Mouse (Mus musculus): ENCODE measurements at regions not wholly inside any gene's neighbourhood (a gene's known extent, or its start where the extent isn't known, plus 50 kb on each side); places are given as distances from the start of the nearest gene placed in this dataset.

DNA sequence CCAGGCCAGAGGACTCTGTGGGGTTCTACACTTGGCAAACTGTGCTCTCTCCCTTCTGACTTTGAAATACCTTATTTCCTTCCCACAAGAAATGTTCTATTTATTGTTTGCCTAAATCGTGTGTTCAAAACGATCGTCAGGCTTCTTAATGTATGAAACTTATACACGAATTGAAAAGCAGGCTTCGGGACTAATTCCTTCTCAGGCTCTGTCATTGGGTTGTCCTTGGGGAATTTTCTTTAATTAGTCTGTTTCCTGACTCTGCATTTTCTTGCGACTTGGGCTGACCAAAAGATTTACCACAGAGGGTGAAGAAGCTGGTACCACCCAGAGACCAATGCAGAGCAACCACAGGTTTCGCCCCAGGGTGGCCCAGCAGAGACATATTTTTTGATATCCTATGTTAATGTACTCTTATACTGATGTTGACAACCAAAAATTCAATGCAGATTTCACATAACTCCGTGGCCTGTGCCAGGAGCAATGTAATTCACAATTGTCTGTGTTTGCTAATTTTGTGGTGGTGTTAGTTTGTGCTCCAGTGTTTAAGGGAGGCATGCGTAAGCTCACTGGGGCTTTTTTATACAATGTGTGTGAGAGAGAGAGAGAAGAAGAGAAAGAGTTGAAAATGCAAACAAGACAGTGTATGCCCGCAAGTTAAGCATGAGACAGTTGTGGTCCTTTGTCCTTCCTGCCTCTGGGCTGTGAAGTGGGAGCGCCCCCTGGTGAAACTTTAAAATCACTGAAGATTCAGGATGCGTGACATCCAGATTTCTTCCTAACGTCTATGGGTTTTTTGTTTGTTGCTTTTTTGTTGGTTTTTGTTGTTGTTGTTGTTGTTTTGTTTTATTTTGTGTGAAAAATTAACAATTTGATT, 452.7 kb downstream of the Sox2 start:
- peak; percentile 80 for DNase-seq (ENCODE audit: low spot score)

DNA sequence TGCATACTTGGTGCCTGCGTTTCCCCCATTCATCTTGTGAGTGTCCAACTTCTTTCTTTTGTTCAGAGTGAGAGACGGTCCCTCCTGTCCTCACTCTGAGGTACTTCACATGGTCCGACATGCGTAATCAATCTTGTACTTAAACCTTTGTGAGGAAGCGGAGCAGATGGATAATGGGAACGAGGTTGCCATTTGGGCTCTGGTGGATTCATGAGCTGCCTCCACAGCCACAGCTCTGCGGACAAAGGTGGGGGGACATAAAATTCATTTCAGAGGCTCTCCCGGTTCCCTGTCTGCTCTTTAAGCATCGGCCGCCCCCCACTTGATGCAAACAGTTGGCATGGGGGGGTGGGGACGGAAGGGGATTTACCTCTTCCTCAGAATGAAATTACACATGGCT, 454.7 kb downstream of the Sox2 start:
- DNase-seq (ENCODE audit: low spot score) = no peak

DNA sequence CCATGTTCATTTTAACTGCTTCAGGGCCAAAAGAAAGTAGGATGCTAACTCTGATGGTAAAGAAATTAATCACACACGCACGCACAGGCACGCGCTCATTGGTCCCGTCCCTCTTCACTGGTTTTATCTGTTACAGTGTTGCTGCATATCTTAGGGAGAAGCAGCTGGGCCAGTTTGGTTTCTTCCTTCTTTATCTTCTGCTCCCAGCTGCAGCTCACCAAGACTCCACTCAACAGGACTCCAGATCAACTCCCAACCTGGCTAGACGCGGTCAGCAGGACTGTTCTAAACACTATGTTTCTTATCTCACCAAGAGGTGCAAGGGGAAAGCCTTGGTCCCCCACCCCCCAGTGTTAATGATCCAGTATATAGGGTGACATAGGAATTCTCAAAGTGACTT, 455.9 kb downstream of the Sox2 start:
- no peak for DNase-seq (ENCODE audit: low spot score)

DNA sequence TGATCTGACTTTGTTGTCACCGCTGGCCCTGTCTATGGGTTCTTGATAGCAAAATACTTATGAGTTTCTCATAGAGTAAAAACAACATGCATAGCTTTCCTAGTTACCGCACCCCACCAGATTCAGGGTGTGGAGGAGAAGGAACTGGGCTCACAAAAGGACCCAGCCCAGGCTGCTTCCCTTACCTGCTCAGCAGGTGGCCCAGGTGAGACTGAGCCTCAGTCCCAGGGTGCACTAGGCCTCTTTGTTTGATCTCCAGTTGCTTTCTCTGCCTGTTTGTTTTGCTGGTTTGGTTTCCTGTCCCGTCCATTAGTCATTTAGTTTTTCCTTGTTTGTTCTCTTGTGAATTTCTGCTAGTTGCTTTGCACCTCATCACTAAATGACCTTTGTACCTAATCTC, 483.3 kb downstream of the Sox2 start:
- DNase-seq (ENCODE audit: low spot score) = no peak

DNA sequence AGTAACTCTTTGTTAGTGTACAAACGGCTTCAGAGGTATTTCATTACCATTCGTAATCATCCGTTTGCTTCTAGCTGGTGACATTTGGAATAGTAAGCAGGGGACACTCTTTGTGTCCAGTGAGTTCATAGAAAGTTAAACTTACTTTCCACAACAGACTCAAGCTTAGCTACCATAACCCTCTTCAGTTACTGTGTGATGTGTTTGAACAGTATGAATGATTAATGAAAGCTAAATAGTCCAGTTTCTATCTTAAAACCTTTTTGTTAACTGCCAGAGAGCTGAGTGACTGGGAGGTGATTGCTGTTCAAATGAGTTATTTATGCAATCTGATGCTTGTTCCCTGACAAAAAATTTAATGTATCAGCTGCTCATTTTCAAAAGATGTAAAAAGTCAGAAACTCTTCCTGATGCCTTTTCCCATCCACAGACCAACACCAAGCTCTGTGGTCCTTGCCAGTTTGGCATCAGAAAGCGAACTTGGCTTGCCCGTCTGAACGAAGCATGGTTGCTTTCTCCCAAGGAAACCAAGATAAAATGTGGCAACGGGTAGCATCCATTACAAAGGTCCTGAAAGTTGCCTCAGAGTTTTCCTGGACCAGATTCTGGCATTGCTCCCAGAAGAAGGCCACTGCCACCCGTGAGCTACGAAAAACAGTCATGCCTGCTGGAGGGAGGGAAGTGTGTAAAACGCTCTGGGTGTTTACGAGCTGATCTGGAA, 491.5 kb downstream of the Sox2 start:
- peak; percentile 68 for DNase-seq (ENCODE audit: low spot score)

DNA sequence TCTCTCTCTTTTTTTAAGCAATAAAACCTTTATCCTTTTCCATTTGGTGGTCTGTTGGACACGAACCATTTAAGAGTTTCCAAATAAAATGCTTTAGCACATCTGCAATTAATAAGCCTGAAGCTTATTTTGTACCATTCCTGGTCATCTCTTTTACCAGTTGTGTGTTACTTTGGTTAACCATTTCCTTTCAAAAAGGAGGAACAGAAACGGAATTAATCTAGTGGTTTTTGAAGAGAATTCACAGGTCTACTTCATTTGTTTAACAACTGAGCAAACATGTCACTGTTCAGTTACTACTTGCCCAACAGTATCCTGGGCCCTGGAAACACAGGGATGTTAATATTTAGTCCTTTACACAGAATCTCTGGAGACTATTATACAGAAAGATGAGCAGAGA, 492.5 kb downstream of the Sox2 start:
- no peak for DNase-seq (ENCODE audit: low spot score)

DNA sequence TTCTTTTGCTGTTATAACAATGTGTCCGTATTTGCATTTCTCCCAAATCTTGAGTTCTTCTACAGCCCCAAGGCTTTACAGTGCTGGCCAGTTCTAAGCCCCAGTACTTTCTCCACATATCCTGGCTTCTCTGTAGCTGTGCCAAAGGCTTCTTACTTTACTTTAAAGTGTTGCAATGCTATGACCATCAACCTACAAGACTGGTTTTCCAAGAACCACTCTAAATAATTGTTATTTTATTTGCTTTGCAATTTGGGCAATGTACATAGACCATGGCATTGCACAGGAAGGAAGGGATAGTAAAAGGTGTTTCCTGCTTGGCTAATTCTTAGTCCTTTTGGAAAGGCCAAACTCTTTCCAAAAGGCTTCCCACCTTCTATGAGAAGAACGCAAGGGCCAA, 495.4 kb downstream of the Sox2 start:
- no peak for DNase-seq (ENCODE audit: low spot score)

DNA sequence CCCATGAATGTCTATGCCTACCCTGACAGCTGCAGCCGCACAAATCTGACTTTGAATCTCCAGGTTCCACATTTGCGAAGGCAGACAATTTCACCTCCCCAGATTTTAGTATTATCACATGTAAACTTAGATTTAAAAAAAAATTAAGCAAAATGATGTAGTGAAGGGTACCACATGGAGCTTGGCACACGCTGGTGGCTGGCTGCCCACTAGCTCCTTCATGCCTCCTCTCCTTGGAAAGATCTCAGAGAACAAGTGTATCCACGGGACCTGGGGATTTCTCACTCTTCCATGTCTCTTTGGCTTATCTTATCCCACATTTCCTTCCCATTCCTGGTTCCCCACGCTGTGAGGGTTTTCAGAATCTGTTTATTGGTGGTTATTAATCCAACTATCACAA, 496.5 kb downstream of the Sox2 start:
- no peak for DNase-seq (ENCODE audit: low spot score)

DNA sequence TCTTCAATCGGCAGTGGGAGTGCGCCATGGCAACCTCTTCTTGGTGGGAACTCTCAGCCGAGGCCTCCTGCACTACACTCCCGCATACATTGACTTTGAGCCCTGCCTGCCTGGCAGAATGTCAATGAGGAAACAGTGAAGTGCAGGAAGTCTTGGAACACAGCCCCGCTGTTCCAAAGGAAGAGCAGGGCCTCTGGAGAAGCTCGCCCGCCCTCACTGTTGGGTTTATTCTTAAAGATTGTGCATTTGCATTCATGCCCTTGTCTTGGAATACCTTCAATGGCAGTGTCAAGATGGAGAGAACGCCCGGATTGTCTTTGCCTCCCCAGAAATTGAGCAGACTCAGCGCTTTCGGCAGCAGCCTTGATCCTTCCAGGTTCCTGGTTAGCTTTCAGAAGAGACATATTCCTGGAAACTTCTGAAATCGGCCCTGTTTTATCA, 499.1 kb downstream of the Sox2 start:
- no peak for DNase-seq (ENCODE audit: low spot score)

DNA sequence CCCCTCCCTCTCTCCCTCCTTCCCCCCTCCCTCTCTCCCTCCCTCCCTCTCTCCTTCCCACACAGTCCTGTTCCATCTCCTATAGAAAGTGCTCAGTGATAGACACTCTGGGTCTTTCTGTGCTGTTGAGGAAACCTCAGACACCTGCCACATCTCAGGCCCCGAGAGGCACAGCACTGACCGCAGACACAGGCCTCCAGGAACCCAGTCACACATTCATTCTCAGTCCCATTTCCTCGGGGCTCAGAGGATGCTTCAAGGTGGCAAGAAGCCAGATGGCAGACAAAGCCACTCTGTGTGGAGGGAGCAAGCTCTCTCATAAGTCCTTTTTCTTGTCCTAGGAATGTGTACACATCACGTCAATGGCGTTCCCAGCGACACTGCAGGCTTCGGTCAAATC, 502.0 kb downstream of the Sox2 start:
- DNase-seq (ENCODE audit: low spot score) = no peak

DNA sequence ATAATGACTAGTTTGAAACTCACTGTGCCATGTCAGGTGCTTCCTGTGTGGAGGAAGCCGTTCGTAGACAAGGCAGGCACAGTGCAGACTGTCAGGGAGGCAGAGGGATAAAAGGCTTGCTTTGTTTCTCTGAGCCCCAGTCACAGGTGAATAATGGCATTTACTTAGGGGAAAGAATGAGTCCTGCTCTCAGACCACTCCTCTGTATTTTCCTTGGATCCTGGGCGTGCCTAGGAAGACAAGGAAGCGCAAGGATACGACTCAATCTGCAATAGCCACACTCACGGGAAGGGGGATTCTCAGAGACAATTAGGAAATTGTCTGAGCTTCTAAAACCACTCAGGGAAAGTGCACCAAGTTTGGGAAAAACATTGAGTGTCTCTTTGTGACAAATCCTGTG, 504.1 kb downstream of the Sox2 start:
- no peak for DNase-seq (ENCODE audit: low spot score)

DNA sequence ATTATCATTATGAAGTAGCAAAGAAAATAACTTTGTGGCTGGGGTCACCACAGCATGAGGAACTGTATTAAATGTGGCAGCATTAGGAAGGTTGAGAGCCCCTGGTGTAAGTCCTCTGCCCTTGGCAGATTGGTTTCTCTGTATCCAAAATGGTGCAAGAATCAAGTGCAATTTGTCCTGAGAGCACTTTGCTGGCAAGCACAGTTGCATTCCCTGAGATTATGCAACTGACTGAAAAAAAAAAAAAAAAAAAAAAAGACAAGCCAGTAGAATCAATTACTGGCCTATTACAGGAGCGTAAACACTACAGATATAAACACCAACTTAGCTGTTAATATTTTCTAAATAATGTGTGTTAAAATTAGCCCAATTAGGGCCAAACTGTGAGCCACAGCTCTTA, 518.5 kb downstream of the Sox2 start:
- peak; percentile 57 for DNase-seq (ENCODE audit: low spot score)

DNA sequence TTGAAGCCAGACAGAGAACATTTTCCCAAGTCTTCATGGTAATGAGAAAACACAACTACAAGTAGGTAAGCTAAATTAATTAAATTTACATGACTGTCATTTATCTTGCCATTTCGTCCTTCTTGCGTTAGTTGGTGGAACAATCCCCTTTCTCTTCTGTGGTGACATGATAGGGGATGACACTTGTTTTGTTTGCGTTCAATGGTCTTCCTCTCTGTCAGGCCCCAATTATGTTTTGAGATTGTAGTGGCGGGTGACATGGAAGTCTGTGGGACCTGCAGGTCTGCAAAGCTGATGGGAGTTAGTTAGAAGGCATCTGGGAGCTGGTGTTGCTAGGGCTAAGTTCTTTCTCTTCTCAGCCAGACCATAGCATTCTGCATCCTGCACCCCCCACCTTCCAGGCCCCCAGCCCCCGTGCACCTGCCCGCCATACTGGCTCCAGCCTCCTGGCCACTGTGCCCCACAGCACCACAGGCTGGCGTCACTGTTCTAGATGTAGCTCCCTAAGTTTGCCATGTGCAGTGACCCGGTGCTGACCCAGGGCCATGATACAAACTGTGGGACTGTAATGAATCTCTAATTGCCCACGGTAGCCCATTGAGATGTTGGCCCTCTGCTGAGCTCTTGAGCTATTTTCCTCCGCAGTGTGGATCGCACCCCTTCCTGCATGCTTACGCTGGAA, 528.7 kb downstream of the Sox2 start:
- DNase-seq (ENCODE audit: low spot score) = no peak

DNA sequence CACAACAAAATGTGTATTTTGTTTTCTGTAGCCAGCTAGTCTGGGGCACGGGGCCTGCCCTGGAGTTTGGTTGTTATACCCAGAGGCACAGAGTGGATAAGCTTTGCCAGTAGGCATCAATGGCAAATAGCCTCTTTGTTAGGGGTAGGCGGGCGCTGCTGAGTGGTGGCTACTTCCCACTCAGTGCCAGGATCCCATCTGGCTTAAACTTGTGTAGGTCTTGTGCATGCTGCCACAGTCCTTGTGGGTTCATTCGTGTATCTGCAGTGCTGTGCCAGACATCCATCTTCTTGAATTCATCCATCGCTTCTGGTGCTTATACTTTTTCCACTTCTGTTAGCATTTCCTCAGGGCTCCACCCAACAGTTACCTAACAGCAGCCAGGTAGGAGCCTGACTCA, 545.4 kb upstream of the Atp11b start:
- no peak for DNase-seq (ENCODE audit: low spot score)

DNA sequence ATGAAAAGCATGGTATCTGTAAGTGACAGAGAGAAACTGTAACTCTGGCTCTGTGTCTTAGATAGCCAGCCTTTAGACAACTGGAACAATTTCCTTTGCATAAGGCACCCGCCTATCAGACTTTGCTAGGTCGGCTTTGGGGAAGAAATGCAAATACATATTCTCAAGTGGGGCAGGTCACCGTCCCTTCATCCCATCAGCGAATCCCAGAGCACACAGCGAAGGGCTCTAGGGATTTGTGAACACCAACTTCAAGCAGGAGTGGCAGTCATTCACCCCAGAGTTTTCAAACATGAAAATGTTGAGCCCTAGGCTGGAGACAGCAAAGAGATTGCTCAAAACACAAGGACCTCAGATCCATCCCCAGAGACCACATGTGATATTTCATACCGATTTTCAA, 534.5 kb upstream of the Atp11b start:
- DNase-seq (ENCODE audit: low spot score) = no peak

DNA sequence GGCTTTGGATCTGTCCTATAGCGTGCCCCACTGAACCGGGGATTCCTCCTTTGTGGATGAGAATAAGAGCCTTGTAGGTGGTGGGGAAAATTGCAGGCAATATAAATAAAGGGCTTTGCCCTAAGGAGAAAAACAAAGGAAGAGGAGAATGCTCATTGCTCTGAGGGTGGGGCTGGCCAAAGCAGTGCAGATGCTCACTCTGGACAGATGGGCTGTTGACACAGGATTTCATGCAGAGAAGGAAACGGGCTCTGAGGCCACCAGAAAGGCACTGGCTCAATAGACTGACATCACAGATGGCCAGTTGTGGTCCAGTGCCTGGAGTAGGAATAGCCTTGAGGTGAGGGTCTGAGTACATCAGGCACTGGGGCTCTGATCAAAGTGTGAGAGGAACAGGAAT, 532.7 kb upstream of the Atp11b start:
- no peak for DNase-seq (ENCODE audit: low spot score)

DNA sequence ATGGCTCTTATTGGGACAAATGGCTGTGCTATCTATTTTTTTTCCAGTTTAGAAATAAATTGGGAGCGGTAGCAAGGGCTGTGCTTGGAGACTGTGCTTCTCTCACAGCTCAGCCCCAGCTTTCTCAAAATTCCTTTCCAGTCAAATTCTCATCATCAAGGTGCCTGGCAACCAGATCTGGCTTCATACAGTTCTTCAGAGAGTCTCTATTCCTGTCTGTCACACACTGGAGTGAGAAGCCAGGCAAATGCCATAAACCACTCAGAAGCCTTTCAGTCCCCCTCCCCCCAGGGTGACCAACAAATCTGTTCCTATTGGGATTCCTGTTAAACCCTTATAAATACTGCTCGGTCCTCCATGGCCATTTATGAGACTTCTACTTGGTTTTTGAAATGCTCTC, 531.7 kb upstream of the Atp11b start:
- DNase-seq (ENCODE audit: low spot score) = no peak

DNA sequence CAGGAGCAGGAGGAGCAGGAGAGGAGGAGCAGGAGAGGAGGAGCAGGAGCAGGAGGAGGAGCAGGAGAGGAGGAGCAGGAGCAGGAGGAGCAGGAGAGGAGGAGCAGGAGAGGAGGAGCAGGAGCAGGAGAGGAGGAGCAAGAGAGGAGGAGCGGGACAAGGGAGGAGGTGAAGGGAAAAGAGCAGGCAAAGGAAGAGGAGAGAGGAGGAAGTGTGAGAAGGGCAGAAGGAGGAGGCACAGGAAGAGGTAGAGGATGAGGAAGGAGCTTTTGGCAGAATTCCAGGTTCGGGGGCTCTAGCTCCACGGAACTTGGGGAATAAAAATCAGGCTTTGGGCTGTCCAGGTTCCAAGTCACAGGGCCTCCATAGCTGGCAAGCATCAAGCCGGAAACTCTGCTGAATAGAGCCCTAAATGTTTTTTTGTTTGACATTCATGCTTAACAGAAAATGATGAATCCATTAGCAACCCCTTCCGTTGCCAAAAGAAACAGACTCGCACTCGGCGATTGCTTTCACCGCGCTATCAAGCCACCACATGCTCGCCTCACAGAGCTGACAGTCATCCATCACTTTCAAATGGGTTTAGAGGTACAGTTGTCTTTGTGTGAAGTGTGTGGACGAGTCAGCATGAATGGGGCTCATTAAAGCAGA, 528.7 kb upstream of the Atp11b start:
- peak; percentile 29 for DNase-seq (ENCODE audit: low spot score)

DNA sequence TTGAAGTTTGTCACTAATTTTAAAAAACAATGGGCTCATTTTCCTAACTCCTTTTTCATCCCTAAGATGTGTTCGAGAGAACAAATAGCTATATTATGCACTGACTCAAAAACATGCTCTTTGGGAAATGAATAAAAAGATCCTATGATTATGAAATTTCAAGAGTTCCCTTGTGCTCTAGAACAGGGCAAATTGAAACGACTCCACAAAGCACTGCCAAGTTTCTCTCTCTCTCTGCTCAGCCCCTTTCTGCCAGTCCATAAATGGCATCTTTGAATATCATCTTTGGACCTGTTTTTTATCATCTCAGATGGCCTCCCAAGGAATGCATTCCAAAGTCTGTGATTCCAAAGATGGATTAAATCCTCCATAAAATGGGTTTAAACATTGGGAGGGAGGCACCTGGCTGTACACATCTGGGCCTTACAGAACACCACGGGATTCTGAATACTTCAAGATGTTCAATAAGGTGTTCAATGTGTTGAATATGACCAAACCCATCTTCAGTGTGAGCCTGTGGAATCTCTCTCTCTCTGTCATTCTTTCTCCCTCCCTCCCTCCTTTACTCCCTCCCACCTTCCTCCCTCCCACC, 528.0 kb upstream of the Atp11b start:
- DNase-seq (ENCODE audit: low spot score) = no peak

DNA sequence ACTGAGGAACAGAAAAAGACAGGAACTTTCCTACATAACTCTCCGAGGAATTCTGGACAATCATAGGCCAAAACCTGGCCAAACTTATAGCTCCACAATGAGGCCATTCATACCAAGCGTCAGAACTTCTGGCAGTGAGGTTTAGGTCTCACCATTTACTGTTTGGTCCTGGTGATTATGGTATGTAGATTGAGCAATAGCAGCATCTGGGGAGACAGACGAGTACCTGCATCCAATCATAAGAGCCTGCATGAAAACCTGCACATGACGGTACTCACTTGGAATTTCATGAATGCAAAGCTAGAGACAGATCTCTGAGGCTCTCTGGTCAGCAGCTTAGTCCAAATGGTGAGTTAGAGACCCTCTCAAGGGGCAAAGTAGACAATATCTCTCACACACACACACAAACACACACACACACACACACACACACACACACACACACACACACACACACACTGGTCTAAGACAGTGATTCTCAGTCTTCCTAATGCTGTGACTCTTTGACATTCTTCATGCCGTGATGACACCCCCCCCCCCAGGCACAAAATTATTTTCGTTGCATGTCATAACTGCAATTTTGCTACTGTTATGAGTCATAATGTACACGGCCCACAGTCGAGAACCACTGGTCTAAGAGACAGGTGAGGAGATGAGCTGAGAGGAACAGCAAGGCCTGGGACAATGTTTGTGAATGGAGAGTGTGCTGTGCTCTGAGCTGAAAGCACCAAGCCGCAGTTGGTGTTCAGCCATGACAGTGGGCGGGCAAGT, 522.6 kb upstream of the Atp11b start:
- no peak for DNase-seq (ENCODE audit: low spot score)

DNA sequence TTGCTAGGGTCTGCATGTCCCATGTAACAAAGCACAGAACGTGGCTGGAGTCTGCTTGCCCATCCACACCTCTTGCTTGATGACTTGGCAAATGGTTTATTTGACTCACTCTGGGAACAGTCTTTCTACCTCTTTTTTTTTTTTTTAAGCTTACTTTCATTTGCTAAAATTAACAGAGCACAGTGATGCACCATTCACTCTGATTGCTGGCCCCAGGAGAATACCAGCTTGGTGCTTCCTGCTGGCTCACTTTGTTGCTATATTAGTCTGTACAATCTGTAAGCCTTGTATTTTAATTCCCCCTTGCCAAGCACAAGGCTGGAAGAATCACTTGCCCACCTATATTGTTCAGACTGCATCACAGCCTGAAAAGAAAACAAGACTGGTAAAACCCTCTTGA, 521.4 kb upstream of the Atp11b start:
- no peak for DNase-seq (ENCODE audit: low spot score)

Data from adipocyte (in vitro differentiated cells).